Mouse (Mus musculus) spleen, postnatal 10 days (tissue): Measurements from ENCODE around the gene Zfp704.
"Not testable (repeated sequence)": the region's sequence is repeated elsewhere in the genome, so short reads cannot be mapped to it uniquely, and the experiment has no call there.

Experiments used
- DNase-seq, 2 experiments: peaks; one replicate each; pipeline ENCODE4 v3.0.0; 2021 to 2022; ENCODE audit warnings: low spot score in 2 of 2

Gene Zfp704

DNA sequence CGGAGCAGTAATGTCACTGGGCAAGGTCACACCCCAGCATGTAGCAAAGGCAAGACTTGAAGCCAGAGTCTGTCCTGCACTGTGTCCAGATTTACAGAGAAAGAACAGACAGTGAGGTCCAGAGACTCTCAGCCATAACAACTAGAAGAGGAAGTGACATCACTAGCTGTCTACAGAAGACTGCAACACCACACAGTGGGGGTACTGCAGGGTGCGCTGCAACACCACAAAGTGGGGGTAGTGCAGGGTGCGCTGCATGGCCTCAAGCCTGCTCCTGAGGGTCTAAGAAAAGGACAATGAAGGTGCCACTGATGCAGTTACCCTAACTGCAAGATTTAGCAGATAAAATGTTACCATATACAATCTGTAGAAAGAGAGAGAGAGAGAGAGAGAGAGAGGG, 11.8 kb downstream of the Zfp704 start:
- no peak for DNase-seq

DNA sequence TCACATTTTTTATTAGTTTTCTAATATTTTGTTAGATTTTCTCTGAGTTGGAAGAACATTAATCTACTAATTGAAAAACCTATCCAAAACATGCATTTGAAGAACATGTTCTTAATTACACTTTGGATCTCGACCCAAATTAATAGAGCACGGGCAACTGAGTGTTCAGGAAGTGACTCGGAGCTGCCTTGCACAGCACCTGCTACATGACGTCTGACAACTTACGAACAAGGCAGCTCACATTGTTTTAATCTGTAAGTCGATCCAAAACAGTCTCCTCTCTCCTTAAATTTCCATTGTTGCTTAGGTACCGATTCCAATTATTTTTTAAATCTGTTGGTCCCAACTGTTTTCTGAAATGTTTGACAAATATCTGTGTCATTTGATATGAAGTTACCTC, 15.4 kb downstream of the Zfp704 start:
- no peak for DNase-seq

DNA sequence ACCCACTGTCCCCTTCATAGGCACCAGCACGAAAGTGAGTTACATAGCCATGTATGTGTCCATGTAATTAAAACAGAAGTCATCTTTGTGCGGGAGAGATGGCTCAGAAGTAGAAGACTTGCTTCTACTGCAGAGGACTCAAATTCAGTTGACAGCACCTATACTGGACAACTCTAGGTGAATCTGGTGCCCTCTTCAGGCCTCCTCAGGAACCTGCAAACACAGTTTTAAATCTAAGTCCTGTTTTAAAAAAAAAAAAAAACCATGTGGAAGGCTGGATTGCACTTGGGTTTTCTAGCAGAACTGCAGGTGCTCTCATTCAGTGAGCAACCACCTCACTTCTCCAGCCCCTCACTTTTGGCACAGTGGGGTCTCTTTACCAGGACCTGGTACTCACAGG, 16.1 kb downstream of the Zfp704 start:
- peak in 1 of 2 experiments; percentile 46 for DNase-seq

DNA sequence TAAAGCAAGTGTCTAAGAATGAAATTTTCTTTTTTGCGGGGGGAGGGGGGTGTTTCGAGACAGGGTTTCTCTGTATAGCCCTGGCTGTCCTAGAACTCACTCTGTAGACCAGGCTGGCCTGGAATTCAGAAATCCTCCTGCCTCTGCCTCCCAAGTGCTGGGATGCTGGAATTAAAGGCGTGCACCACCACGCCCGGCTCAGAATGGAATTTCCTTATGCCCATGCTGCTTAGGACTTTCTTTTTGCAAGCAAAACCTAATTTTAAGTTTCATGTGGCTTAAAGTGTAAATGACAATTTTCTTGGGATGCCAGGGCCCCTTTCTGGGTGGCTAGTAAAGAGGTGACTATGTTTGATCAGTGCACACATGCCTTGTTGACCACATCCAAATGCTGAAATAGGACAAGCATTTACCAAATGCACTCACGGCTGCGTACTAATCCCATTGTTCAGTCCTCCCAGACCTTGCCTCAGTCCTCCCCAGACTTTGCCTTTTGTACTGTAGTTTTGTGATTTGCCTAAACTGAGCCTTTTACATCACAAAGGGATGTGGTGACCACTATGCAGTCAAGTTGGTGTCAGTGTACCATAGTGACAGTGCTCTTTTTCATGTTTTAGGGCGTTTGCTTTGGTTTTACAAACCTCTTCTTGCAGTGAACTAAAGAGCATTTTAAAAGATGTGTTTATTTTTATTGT, 18.3 kb downstream of the Zfp704 start:
- no peak for DNase-seq

DNA sequence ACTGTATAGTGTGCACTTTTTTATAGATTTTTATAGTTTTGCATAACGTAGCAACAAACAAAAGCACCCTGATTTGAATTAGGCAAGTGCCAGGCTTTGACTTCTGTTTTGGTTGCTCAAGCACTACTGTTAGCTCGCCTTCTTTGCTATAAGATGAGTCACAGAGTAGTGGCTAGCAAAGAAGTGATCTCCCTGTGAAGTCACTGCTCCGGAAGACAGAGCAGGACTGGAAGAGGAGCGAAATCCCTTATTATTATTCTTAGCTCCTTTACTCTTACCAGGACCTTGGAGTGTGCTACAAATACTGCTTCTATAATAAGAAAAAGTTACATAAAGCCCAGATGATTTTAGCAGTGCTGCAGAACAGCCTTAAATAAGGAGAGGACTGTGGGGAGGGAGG, 21.2 kb downstream of the Zfp704 start:
- no peak for DNase-seq

DNA sequence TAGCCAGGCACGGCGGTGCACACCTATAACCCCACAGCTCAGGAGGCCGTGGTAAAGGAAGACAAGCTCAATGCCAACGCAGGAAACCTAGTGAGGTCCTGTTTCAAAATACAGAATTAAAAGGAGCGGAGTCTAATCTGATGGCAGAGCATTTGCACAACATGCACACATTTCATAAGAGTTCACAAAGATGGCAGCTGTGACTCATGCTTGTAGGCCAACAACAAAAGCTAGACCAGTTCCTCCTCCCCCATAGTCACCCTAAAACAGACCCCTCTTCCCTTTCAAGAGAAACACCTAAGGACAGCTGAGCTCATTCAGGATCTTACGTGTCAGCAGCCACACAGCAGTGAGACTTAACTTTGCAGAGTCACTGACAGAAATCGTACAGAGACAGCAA, 22.6 kb downstream of the Zfp704 start:
- DNase-seq = no peak

DNA sequence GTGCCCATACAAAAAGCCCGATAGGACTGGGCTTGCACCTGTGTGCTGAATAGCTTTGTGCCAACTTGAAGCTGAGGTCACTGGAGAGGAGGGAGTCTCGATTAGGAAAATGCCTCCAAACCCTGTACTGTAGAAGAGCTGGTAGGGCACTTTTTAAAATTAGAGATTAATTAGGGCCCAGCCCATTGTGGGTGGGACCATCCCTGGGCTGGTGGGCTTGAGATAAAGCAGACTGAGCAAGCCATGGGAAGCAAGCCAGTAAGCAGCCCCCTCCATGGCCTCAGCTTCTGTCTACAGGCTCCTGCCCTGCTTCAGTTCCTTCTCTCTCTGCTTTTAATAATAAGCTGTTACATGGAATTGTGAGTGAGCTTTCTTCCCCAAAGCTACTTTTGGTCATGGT, 26.4 kb downstream of the Zfp704 start:
- DNase-seq = no peak

DNA sequence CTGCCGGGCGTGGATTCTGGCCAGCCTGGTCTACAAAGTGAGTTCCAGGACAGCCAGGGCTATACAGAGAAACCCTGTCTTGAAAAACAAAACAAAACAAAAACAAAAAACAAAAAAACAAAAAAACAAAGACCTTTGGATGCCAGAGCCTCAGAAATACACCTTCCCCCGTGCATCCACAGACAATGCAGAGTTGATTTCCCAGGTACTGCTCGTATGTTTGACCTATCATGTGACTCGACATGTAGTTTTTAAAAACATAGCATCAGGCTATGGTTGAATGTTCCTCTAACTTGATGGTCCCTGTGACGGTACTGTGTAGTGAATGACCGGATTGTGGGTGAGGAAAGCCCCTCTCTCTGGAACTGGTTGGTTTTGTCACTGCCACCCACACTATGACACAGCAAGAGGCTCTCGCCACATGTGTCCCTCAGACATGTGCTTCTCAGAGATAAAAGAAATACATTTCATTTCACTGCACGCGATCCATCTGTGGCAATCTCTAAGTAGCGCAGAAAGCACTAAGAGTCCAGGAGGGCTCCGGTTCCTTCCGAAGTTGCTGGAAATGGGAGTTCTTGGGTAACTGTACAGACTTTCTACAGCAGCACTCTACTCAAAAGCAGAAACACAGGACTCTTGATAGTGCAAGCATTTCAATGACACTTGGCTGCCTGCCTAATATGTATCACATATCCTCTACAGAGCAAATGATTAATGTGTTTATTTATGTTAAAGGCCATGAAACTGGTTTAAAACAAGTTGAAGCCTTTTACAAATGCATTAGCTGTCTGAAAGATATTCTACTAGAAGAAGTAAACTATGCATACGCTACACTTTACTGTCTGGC, 28.7 kb downstream of the Zfp704 start:
- peak; percentile 22 to 45 for DNase-seq

DNA sequence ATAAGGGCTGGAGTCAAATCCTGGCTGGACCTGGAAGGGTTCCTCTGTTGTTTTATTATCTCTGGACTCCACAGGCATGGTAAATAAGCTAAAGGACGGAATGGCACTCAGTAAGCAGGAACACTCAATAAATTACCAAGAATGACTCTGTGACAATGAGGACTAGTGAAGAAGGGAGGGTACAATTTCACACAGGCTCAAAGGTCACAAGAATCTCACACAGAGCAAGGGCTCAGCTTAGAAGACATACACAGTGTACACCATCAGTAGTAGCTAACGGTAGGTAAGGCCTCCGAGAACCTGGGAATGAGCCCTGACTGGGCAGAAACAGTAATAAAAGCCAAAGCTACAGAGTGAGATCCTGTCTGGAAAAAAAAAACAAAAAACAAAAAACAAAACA, 29.8 kb downstream of the Zfp704 start:
- DNase-seq = no peak

DNA sequence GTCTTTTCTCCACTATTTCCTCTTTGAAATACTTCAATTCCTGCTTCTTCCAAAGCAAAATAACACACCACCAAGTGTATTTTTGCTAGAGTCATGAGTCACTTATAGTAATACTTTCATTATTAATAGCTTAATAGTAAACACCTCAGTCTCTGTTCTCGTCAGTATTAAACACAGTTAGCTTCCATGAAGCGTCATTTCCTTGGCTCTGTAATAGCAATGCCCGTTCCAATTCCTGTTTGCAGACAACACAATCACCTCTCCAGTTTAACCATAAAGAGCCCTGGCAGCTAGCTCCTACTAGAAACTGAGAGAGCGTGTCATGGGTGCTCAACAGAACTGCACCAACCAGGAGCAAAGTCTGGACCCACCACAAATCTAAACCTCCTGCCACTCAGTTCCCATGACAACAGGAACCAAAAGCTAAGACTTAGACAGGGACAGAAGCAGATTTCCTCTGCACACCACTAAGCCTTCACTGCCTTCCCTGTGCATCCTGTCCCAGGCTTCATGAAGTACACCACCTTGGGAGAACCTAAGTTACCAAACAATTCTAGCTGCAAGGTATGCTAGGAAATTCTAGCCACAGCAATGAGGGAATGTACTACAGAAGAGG, 30.7 kb downstream of the Zfp704 start:
- DNase-seq = no peak

DNA sequence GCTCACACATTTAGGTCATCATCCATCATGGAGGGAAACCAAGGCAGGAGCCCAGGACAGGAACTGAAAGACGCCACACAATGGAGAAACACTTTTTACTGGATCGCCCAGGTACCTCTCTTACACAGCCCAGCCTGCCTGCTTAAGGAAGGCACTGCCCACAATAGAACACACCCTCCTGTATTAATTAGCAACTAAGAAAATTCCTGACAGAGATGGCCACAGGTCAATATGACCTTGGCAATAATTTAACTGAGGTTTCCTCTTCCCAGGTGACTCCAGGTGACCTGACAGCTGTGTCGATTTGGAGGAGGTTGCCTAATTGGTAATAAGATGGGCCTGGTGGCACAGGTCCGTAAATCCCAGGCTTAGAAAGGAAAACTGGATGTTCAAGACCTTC, 33.0 kb downstream of the Zfp704 start:
- DNase-seq = no peak

DNA sequence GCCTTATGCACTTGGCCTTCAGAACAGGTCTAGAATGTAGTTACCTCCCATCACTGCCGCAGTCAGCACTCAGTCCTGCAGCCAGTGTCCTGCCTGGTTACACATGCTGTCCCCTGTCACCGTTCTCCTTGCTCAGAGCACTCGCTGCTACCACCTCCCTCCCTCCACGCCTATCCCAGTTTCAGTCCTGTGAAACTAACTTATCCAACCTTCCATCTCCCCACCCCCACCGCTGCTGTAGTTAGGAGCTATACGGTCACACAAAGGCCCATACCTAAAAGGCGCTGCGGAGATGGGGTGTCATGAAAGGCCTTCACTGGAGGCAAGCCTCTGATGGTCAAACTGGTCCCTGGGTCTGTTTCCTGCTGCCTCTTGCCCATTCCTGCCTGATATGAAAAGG, 35.6 kb downstream of the Zfp704 start:
- no peak for DNase-seq

DNA sequence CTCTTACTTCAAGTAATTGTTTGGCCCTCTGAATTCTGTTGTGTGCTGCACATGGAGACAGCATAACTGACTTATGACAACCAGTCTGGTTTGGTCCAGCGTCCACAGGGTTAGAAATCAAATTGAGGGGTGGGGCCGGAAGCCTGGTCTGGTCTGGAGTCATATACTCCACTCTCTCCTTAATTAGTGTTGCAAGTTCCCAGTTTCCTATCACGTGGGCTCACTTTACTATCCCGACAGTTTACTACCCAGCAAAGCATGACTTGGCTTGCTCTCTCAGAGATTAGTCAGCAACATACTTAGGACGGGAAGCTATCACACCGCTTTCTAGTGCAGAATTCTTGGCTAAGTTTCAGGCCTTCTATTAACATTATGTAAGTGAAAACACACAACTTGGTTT, 36.3 kb downstream of the Zfp704 start:
- DNase-seq = no peak

DNA sequence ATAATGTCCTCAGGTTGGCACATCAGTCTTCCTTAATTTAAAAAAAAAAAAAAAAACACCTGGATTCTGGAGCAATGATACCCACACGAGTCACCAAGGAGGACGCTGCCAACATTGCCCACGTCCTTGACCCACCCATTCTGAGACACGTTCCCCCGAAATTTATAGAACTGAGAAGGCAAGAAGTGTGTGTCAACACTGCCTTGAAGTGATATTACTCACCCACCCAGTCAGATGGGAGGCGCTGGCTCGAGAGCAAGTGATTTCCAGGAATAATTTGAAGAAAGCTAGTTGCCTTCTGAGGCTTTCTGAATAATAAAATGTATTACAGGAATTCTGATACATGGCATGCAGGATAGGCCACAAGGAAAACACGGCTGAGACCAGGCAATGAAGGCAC, 37.6 kb downstream of the Zfp704 start:
- DNase-seq = no peak

DNA sequence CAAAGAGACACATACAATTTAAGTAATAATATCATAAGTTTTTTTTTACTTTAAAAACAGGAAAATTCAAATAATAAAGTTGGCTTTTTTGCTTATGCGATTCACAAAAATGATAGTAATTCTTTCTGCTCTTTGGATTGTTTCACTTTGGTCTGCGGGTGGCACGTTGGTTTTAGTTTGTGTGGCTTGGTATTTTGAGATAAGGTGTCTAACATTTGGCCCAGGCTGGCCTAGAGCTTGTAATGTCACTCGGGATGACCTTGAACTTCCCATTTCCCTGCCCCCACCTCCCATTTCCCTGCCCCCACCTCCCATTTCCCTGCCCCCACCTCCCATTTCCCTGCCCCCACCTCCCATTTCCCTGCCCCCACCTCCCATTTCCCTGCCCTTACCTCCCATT, 39.1 kb downstream of the Zfp704 start:
- DNase-seq = no peak

DNA sequence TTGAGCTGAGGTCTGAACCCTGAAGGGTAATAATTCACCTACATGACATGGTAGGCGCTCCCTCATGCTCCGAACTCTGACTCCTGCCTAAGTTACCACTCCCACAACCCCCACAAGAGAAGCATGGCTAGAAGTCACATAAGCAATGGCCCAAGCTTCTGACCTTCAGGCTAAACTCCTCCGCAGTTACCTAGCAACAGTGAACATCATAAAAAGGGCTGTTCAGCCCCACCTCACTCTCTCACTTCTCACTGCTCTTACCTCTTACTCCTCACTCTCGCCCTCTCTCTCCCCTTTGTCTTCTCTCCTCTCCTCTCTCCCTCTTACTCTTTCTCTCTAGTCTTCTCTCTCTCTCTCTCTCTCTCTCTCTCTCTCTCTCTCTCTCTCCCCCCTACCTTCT, 40.2 kb downstream of the Zfp704 start:
- not testable (repeated sequence) for DNase-seq

DNA sequence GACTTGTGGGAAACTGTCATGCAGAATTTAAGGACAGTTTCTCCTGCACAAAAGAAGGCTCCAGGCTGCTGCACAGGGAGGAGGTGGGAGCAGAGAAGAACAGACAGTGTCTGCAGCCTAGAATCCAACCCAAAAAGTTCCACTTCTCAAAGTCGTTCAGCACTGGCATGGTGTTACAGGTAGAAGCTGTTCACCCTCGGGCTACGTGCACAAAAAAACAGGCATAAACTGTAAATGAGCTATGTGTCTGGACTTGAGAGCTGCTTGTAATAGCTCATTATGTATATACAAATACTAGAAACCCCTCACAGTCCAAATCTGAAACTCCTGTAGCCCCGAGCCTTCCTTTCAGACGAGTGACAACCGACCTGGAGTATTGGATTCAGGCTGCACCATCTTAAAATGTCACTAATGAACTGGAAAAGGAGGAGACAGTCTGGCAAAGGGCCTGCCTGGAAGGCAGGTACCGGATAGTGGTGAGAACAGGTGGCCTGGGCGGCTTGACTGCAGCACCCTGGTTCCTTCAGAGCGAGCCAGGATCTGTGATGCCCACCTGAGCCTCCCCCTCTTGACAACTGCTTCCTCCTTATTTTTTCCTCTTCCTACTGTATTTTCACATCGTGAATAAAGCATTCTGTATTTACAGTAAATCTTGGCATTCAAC, 41.2 kb downstream of the Zfp704 start:
- no peak for DNase-seq

DNA sequence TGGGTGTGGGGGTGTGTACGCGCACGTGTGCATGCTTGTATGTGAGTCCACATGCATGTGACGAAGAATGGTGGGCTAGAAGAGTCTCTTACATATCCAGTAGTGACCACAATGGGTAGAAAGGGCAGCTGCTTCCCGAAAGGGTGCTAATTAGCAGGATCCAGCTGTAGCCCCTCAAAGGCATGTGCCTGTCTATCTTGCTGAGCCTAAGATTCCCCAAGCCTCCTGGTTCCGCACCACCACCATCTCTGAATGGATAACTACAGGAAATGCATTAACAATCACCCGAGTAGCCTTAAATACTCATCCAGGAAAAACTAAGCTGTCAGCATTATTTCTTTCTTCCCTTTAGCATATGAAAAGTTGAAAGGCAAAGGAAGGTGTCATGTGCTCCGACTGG, 41.9 kb downstream of the Zfp704 start:
- DNase-seq = no peak

DNA sequence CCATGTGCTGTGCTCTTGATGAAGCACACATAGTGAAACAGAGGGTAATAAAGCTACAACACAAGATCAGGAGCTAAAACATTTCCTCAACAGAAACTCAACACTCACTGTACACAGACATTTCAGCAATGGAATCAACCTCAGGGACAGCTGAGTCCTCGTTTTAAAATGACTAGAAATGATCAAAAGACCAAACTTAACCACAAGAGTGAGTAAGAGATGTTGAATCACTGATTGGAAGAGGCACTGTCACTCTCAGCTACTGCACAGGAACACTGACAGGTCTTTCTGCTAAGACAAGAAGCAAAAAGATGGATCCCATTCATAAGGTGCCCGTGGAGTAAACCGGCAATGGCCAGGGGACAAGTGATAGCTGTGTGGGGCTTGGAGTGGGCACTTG, 43.1 kb downstream of the Zfp704 start:
- DNase-seq = no peak

DNA sequence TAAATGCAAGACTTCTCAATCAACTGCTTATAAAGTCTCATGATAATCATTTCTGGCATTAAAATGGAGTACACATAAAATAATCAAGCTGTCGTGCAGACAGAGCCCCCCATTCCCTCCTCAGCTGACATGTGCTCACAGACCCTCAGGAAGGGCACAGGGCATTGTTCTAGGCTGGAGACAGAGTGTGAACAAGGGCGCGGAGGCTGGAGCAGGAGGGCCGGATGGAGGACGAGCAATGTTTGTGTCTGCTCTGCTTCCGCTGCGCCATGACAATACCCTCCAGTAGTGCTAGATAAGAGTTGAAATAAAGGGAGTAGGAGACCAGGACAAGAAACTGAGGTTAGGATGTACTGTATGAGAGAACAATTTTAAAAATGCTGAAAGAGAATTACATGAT, 46.3 kb downstream of the Zfp704 start:
- no peak for DNase-seq

DNA sequence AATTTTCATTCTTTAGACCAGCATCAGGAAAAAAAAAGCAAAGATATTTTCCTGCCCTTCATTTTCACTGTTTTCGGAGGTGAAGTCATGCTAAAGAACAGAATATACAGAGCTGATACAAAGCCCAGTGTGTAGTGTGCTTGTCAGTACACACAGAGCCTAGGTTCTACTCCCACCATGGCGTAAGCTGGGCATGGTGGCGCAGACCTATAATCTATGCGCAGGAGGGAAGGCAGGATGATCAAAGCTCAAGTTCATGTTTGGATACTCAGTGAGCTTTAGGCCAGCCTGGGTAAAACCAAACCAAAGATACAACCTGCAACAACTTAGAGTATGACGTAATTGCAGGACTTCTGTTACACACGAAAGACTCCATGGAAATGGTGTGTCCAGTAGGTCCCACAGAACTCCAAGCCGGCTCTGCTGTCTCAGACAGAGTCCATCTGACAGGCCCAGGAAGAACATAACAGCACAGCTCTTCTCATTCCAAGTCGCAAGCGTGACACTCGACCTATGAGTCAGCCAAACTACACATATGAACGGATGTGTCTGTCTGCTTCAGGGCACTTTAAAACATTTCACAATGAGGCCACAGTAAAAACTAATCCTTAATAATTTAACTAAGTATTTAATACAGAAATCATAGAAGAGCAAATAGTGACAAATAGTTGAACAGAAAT, 47.1 kb downstream of the Zfp704 start:
- no peak for DNase-seq
